Mouse (Mus musculus) kidney, postnatal 36 days (tissue): ENCODE measurements around the gene Tmem213.

Experiments used
- DNase-seq, 2 experiments: peaks; one replicate each; pipeline ENCODE4 v3.0.0; 2021 to 2022; ENCODE audit warnings: mixed read lengths in 2 of 2

Gene Tmem213

GRCm38 (mm10) chr6:38118341-38118740 is 9.3 kb downstream of the Tmem213 start:
- no peak for DNase-seq

GRCm38 (mm10) chr6:38120681-38121371 is 11.8 kb downstream of the Tmem213 start:
- DNase-seq: peak; percentile 78 to 90

- DNase-seq: peak; percentile 43 to 57
Observed at GRCm38 (mm10) chr6:38121843-38122242, 12.8 kb downstream of the Tmem213 start.

GRCm38 (mm10) chr6:38122791-38123190 is 13.7 kb downstream of the Tmem213 start:
- peak; percentile 71 to 77 for DNase-seq

GRCm38 (mm10) chr6:38123471-38124206 is 14.6 kb downstream of the Tmem213 start:
- DNase-seq: peak in 1 of 2 experiments; percentile 54

GRCm38 (mm10) chr6:38124207-38124835 is 15.3 kb downstream of the Tmem213 start, which contains the start of gene Atp6v0a4:
Gene Atp6v0a4 (minus strand): TSS chr6:38124586.
- peak; percentile 84 to 95 for DNase-seq

- peak; percentile 49 to 57 for DNase-seq
Observed at GRCm38 (mm10) chr6:38124882-38125281, 15.8 kb downstream of the Tmem213 start.

GRCm38 (mm10) chr6:38125462-38125861 is 16.4 kb downstream of the Tmem213 start:
- DNase-seq: peak; percentile 58 to 66

- peak; percentile 45 to 59 for DNase-seq
Observed at GRCm38 (mm10) chr6:38128115-38128514, 19.1 kb downstream of the Tmem213 start.

GRCm38 (mm10) chr6:38129883-38130282 is 20.8 kb downstream of the Tmem213 start:
- DNase-seq: peak in 1 of 2 experiments; percentile 47

- DNase-seq: peak; percentile 72 to 81
Observed at GRCm38 (mm10) chr6:38131801-38132231, 22.8 kb downstream of the Tmem213 start.

GRCm38 (mm10) chr6:38134806-38135559 is 25.9 kb downstream of the Tmem213 start:
- DNase-seq: peak; percentile 54 to 60

- no peak for DNase-seq
Observed at GRCm38 (mm10) chr6:38139086-38139485, 30.0 kb downstream of the Tmem213 start.

GRCm38 (mm10) chr6:38140402-38140801 is 31.3 kb downstream of the Tmem213 start:
- DNase-seq: peak in 1 of 2 experiments; percentile 64

GRCm38 (mm10) chr6:38144161-38144998 is 35.3 kb downstream of the Tmem213 start:
- peak; percentile 79 to 86 for DNase-seq

- DNase-seq: peak; percentile 69
Observed at GRCm38 (mm10) chr6:38145463-38146065, 36.5 kb downstream of the Tmem213 start.

GRCm38 (mm10) chr6:38147301-38147700 is 38.2 kb downstream of the Tmem213 start:
- DNase-seq: peak; percentile 73 to 76

- no peak for DNase-seq
Observed at GRCm38 (mm10) chr6:38148626-38149025, 39.6 kb downstream of the Tmem213 start.

GRCm38 (mm10) chr6:38149483-38149882 is 40.4 kb downstream of the Tmem213 start:
- no peak for DNase-seq

GRCm38 (mm10) chr6:38152305-38152704 is 43.2 kb downstream of the Tmem213 start:
- no peak for DNase-seq

GRCm38 (mm10) chr6:38156204-38156603 is 47.1 kb downstream of the Tmem213 start:
- DNase-seq: no peak
